Mouse (Mus musculus) midbrain, embryonic 14.5 days (tissue): ENCODE data around the gene Atp6v1e1. TPM values are rescaled to one million over a fixed set of nuclear protein-coding genes. Genes with fewer than 3 reads are reported as not detected.
"Not testable (repeated sequence)": the region's sequence is repeated elsewhere in the genome, so short reads cannot be mapped to it uniquely, and the experiment has no call there.

ENCODE experiments used
- ATAC-seq: fragments of 200-750 bp; cut with Nextera tagmentation; 2 replicates; pipeline ENCODE4 v1.8.0; 2017; ENCODE audit warnings: moderate number of reproducible peaks, moderate library complexity; ENCODE audit not compliant: low FRiP score, low TSS enrichment
- DNase-seq: peaks from one replicate; pipeline ENCODE4 v3.0.0-alpha.2; 2015
- H3K27ac ChIP-seq: fragments of 300-500 bp; sonication (generic); replicated peaks from 2 replicates; pipeline ENCODE4 v1.5.1; 2014; ENCODE audit warnings: mild to moderate bottlenecking, low read depth, low read length, moderate library complexity
- H3K27me3 ChIP-seq: fragments of 300-500 bp; sonication (generic); 2 replicates; pipeline ENCODE4 v1.6.1; 2014; ENCODE audit warnings: low read length, control low read depth, mixed read lengths; ENCODE audit not compliant: control insufficient read depth, insufficient read depth
- H3K36me3 ChIP-seq: fragments of 300-500 bp; sonication (generic); 2 replicates; pipeline ENCODE4 v1.6.1; 2014; ENCODE audit warnings: low read length, control low read depth; ENCODE audit not compliant: control insufficient read depth, insufficient read depth
- H3K4me1 ChIP-seq: fragments of 300-500 bp; sonication (generic); 2 replicates; pipeline ENCODE4 v1.6.1; 2014; ENCODE audit warnings: mild to moderate bottlenecking, antibody characterized with exemption, low read length, control low read depth; ENCODE audit not compliant: control insufficient read depth, insufficient read depth
- H3K4me2 ChIP-seq: fragments of 300-500 bp; sonication (generic); 2 replicates; pipeline ENCODE4 v1.6.1; 2014; ENCODE audit warnings: mild to moderate bottlenecking, low read length, moderate library complexity
- H3K4me3 ChIP-seq: fragments of 300-500 bp; sonication (generic); replicated peaks from 2 replicates; pipeline ENCODE4 v1.5.1; 2014; ENCODE audit warnings: low read depth, low read length
- H3K9ac ChIP-seq: fragments of 300-500 bp; sonication (generic); replicated peaks from 2 replicates; pipeline ENCODE4 v1.6.1; 2014; ENCODE audit warnings: mild to moderate bottlenecking, low read length, moderate library complexity
- H3K9me3 ChIP-seq: fragments of 300-500 bp; sonication (generic); 2 replicates; pipeline ENCODE4 v1.6.1; 2016; ENCODE audit warnings: low read length, control low read depth, mixed read lengths; ENCODE audit not compliant: control insufficient read depth
- WGBS: fragments of 180-500 bp; shearing (Covaris S2); extraction: QIAGEN DNeasy Blood & Tissue Kit; methylation state at CpG from one replicate; pipeline ENCODE4 v1.1.7; 2014; 5-methylcytosine and 5-hydroxymethylcytosine counted together
- polyA plus RNA-seq: library from polyadenylated mRNA; unstranded; fragments of >200 nt; fragmentation: Nextera tagmentation; extraction: Ambion mirVana; gene quantifications from 2 replicates; pipeline ENCODE4 v1.2.1, GENCODE M21; 2014

Gene Atp6v1e1
- 263 and 300 TPM in 2 replicates for polyA plus RNA-seq

- H3K4me2 ChIP-seq = peak within 1 kb of the TSS; percentile 61
- ATAC-seq = peak; percentile 95
- DNase-seq = peak; percentile 97
- H3K36me3 ChIP-seq = peaks cover 19% of the 10 kb centered on the region
- H3K27me3 ChIP-seq = no peaks in the 10 kb centered on the region
- WGBS = under 1% methylated on average over 41 of the region's 41 CpGs
- H3K4me1 ChIP-seq = peaks cover 13% of the 10 kb centered on the region
- H3K27ac ChIP-seq = peak within 1 kb of the TSS; percentile 87
- H3K9ac ChIP-seq = peak within 1 kb of the TSS; percentile 80
- no peaks in the 10 kb centered on the region for H3K9me3 ChIP-seq
- H3K4me3 ChIP-seq = peak within 1 kb of the TSS; percentile 98
Measured at GRCm38 (mm10) chr6:120822307-120822928, at the start of gene Atp6v1e1. Atp6v1e1 (minus strand) TSS chr6:120822793.

GRCm38 (mm10) chr6:120871286-120871685 lies 48.7 kb upstream of the Atp6v1e1 start:
- WGBS = 87% methylated on average over 2 of the region's 2 CpGs
- H3K4me2 ChIP-seq = no peak overlapping the region
- H3K27me3 ChIP-seq = no peaks in the 10 kb centered on the region
- no peaks in the 10 kb centered on the region for H3K9me3 ChIP-seq
- H3K27ac ChIP-seq = no peak overlapping the region
- H3K9ac ChIP-seq = no peak overlapping the region
- DNase-seq = no peak
- H3K4me3 ChIP-seq = no peak overlapping the region
- ATAC-seq = no peak
- no peaks in the 10 kb centered on the region for H3K4me1 ChIP-seq
- H3K36me3 ChIP-seq = peaks cover 11% of the 10 kb centered on the region; the same call in 1 of the 2 replicates

GRCm38 (mm10) chr6:120868824-120869223 lies 46.2 kb upstream of the Atp6v1e1 start:
- H3K27ac ChIP-seq = no peak overlapping the region
- no peaks in the 10 kb centered on the region for H3K9me3 ChIP-seq
- ATAC-seq (no peak), DNase-seq (no peak)
- no peak overlapping the region for H3K4me2 ChIP-seq
- H3K36me3 ChIP-seq = peaks cover 20% of the 10 kb centered on the region
- WGBS = 85% methylated on average over 1 of the region's 1 CpGs
- H3K4me3 ChIP-seq = no peak overlapping the region
- H3K27me3 ChIP-seq = no peaks in the 10 kb centered on the region
- no peaks in the 10 kb centered on the region for H3K4me1 ChIP-seq
- no peak overlapping the region for H3K9ac ChIP-seq

- no peak overlapping the region for H3K9ac ChIP-seq
- H3K36me3 ChIP-seq = peaks cover 20% of the 10 kb centered on the region
- H3K4me3 ChIP-seq = no peak overlapping the region
- no peaks in the 10 kb centered on the region for H3K27me3 ChIP-seq
- H3K4me2 ChIP-seq = no peak overlapping the region
- ATAC-seq = no peak
- H3K9me3 ChIP-seq = no peaks in the 10 kb centered on the region
- 89% methylated on average over 9 of the region's 9 CpGs for WGBS
- no peak overlapping the region for H3K27ac ChIP-seq
- DNase-seq = no peak
- H3K4me1 ChIP-seq = no peaks in the 10 kb centered on the region
Measured at GRCm38 (mm10) chr6:120866051-120866814, 43.6 kb upstream of the Atp6v1e1 start.

- H3K4me3 ChIP-seq = no peak overlapping the region
- H3K36me3 ChIP-seq = peaks cover 4% of the 10 kb centered on the region; the same call in 1 of the 2 replicates
- DNase-seq = no peak
- H3K9ac ChIP-seq = no peak overlapping the region
- no peak for ATAC-seq
- H3K27me3 ChIP-seq = no peaks in the 10 kb centered on the region
- no peaks in the 10 kb centered on the region for H3K9me3 ChIP-seq
- WGBS = 96% methylated on average over 3 of the region's 3 CpGs
- H3K27ac ChIP-seq = no peak overlapping the region
- H3K4me1 ChIP-seq = no peaks in the 10 kb centered on the region
- H3K4me2 ChIP-seq = no peak overlapping the region
Measured at GRCm38 (mm10) chr6:120860079-120860478, 37.5 kb upstream of the Atp6v1e1 start.

GRCm38 (mm10) chr6:120858217-120858711 lies 35.7 kb upstream of the Atp6v1e1 start:
- DNase-seq (peak; percentile 33), ATAC-seq (peak; percentile 55)
- Histone ChIP-seq H3K27ac (0 out of 2 replicates have a peak overlapping the region, but pooled peaks have one; percentile 1), H3K9ac (no peak overlapping the region), H3K4me1 (no peaks in the 10 kb centered on the region), H3K4me2 (no peak overlapping the region), H3K36me3 (peaks cover 14% of the 10 kb centered on the region; the same call in 1 of the 2 replicates), H3K27me3 (no peaks in the 10 kb centered on the region), H3K9me3 (no peaks in the 10 kb centered on the region), H3K4me3 (no peak overlapping the region)
- WGBS = 25% methylated on average over 8 of the region's 8 CpGs

- H3K9ac ChIP-seq = no peak overlapping the region
- no peak overlapping the region for H3K27ac ChIP-seq
- no peaks in the 10 kb centered on the region for H3K4me1 ChIP-seq
- H3K9me3 ChIP-seq = no peaks in the 10 kb centered on the region
- WGBS = 92% methylated on average over 10 of the region's 10 CpGs
- peaks cover 29% of the 10 kb centered on the region; the same call in 1 of the 2 replicates for H3K36me3 ChIP-seq
- H3K4me3 ChIP-seq = no peak overlapping the region
- DNase-seq = no peak
- ATAC-seq = no peak
- no peaks in the 10 kb centered on the region for H3K27me3 ChIP-seq
- H3K4me2 ChIP-seq = no peak overlapping the region
Measured at GRCm38 (mm10) chr6:120854413-120854812, 31.8 kb upstream of the Atp6v1e1 start.

- not testable (repeated sequence) for H3K4me3 ChIP-seq, H3K9ac ChIP-seq, H3K4me1 ChIP-seq, H3K4me2 ChIP-seq, DNase-seq, H3K27ac ChIP-seq, ATAC-seq, H3K27me3 ChIP-seq, H3K9me3 ChIP-seq
- peaks cover 40% of the 10 kb centered on the region for H3K36me3 ChIP-seq
Measured at GRCm38 (mm10) chr6:120850720-120851119, 28.1 kb upstream of the Atp6v1e1 start.
